Mouse (Mus musculus) spleen, postnatal 36 days (tissue): ENCODE results near the gene Trim56.
"Not testable (repeated sequence)": the region's sequence is repeated elsewhere in the genome, so short reads cannot be mapped to it uniquely, and the experiment has no call there.

Experiments
- DNase-seq, 2 experiments: peaks; one replicate each; pipeline ENCODE4 v3.0.0; 2022; ENCODE audit warnings: low spot score in 2 of 2, mixed read lengths in 1 of 2

The Trim56 gene

GRCm38 (mm10) chr5:137115866-137116847 lies at the start of gene Trim56:
Trim56 (minus strand) TSS chr5:137116209.
- peak; percentile 87 to 88 for DNase-seq

- DNase-seq: no peak
Measured at GRCm38 (mm10) chr5:137161853-137162252, 45.8 kb upstream of the Trim56 start.

DNA sequence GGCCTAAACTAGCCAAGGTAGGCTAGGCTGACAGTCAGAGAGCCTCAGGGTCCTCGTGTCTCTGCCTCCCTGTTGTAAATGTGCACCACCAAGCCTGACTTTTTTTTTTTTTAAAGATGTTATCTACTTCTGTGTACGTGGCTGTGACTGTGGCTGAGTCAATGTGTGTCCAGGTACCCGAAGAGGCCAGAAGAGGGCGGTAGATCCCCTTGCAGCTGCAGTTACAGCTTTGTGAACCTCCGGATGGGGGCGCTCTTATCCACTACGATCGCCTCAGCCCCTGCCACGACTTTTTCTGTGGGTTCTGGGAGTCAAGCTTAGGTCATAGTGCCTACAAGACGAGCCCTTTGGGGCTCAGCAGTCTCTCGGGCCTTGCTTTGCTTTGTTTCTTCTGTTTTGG lies 43.5 kb upstream of the Trim56 start:
- peak; percentile 58 to 61 for DNase-seq

- no peak for DNase-seq
Measured at GRCm38 (mm10) chr5:137153289-137153688, 37.3 kb upstream of the Trim56 start.

- DNase-seq: no peak
Measured at GRCm38 (mm10) chr5:137152623-137153022, 36.6 kb upstream of the Trim56 start.

DNA sequence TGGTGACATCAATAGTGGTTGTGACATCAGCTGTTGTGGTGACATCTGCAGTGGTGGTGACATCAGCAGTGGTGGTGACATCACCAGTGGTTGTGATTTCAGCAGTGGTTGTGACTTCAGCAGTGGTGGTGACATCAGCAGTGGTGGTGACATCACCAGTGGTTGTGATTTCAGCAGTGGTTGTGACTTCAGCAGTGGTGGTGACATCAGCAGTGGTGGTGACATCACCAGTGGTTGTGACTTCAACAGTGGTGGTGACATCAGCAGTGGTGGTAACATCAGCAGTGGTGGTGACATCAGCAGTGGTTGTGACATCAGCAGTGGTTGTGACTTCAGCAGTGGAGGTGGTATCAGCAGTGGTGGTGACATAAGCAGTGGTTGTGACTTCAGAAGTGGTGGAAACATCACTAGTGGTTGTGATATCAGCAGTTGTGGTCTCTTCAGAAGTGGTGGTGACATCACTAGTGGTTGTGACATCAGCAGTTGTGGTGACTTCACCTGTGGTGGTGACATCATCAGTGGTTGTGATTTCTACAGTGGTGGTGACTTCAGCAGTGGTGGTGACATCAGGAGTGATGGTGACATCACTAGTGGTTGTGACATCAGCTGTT lies 33.4 kb upstream of the Trim56 start, which contains the start of gene Muc3:
Gene Muc3, minus strand, starts transcription at position 51 of the 611 bp plus-strand sequence.
- not testable (repeated sequence) for DNase-seq

GRCm38 (mm10) chr5:137140836-137141235 lies 24.8 kb upstream of the Trim56 start:
- no peak for DNase-seq

- no peak for DNase-seq
Measured at GRCm38 (mm10) chr5:137138977-137139376, 23.0 kb upstream of the Trim56 start.

DNA sequence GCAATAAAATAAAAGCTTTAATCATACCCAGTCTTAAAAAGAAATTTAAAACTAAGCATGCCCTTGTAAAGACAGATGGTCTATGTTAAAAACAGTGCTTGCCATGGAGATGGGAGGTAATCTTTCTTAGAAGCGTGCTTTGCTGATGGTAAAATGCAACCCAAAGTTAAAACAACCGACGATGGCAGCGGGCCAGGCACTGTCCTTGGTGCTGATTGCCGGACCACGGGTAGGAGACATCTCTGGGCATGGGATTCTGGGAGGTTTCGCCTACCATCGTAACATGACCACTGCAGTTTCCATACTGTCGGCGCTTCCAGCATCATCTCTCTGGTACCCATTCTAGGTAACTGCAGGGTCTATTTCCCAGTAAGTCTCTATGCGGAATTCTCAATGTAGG lies 18.9 kb upstream of the Trim56 start:
- no peak for DNase-seq

GRCm38 (mm10) chr5:137131490-137131889 lies 15.5 kb upstream of the Trim56 start:
- DNase-seq: no peak

GRCm38 (mm10) chr5:137129281-137129680 lies 13.3 kb upstream of the Trim56 start:
- no peak for DNase-seq

- no peak for DNase-seq
Measured at GRCm38 (mm10) chr5:137123516-137123915, 7.5 kb upstream of the Trim56 start.

GRCm38 (mm10) chr5:137122686-137123193 lies 6.7 kb upstream of the Trim56 start:
- DNase-seq: peak; percentile 55 to 67

DNA sequence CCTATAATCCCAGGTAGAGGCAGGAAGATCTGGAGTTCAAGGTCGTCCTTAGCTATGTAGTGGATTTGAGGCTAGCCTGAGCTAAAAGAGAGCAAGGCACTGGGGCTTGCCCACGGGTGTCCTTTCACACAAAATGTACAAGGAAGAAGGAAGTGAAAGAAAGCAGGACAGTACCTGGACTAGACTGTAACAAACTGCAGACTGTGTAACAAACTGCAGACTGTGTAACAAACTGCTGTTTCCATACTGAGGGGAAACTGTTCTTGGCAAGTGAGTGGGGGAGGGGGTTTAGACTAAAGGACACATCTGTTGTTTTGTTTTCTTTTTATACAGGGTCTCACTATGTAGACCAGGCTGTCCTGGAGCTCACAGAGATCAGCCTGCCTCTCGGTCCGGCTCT lies 5.3 kb upstream of the Trim56 start:
- no peak for DNase-seq

GRCm38 (mm10) chr5:137118878-137119277 lies 2.9 kb upstream of the Trim56 start:
- no peak for DNase-seq

DNA sequence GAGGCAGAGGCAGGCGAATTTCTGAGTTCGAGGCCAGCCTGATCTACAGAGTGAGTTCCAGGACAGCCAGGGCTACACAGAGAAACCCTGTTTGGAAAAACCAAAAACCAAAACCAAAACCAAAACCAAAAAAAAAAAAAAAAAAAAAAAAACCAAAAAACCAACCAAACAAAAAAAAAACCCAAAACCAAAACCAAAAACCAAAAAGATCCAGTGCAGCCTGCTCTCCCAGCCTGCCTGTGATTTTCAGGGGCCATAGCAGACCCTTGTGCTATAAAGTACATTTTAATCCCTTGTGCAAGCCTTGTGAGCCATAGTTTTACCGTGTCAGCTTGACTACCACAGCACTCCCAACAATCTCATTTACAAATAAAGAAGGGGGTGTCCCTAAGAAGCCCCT lies 2.0 kb upstream of the Trim56 start:
- DNase-seq: not testable (repeated sequence)

DNA sequence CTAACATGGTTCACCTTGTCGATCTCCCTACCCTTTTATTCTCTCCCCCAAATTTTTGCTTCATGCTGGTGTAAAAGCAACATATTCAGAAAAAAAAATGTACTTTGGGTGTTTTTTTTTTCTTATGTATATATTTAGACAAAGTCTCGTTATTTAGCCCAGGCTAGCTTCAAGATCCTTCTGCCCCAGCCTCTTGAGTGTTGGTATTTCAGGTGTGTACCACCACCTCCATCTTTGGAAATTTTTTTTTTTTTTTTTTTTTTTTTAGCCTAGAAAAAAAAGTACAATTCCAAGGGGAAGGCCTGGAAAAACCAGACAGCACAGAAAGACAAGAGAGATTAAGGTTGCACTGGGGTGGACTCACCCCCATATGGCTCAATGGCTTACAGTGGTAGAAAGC lies 978 bp upstream of the Trim56 start:
- no peak for DNase-seq

DNA sequence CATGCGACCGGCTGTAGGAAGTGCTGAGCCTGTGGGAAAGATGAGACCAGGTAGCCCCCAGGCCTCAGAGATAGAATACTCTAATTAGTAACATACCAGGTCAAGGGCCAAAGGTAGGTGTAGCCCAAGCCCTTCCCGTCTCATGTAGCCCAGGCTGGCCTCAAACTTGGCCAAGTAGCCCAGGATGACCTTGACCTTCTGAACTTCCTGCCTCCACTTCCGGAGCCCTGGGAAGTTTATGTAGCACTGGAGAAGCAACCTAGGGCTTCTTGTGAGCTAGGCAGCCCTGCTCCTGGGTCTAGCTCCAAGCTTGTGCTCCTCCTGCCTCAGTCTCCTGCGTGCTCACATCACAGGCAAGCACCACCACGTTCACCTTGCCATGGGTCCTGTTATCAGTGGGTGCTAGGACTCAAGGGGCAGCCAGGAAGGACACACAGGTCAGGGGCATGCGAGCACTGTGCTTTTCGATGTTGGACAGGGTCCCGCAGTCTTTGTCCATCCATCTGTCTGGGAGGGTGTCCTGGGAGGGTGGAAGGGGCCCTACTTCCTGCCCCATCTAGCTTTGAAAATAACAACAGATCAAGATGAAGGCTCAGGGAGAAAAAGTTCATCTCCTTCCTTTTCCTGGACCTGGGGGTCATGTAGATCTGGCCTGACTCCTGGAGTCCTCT lies 983 bp downstream of the Trim56 start:
- DNase-seq: no peak

DNA sequence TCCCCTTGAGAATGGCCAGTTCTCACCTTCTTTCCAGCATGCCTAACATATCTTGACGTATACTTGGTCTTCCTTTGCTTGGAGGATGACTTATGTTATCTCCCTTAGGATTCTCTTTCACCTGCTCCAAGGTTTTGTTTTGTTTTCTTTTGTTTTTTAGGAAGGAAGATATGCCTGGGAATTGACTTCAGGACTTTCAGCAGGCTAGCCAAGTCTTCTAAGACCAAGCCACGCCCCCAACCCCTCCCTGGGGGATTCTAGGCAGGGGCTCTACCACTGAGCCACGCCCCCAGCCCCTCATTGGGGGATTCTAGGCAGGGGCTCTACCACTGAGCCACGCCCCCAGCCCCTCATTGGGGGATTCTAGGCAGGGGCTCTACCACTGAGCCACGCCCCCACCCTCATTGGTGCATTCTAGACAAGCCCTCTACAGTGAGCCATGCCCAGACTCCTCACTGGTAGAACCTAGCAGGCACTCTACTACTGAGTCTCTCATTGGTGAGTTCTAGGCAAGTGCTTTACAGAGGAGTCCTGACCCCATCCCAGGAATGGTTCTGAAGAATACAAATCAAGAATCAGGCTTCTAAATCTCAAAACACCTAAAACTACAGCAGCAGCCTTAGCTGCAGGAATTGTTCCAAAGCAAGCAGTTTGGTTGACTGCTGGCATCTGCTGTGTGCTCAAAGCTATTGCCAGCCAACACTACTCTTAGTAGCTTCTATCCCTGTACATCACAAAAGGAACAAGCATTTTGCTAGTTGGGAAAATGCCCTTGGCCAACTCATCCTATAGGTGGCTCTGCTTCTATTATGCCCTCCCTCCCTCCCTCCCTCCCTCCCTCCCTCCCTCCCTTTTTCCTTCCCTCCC lies 4.2 kb downstream of the Trim56 start:
- DNase-seq: no peak

DNA sequence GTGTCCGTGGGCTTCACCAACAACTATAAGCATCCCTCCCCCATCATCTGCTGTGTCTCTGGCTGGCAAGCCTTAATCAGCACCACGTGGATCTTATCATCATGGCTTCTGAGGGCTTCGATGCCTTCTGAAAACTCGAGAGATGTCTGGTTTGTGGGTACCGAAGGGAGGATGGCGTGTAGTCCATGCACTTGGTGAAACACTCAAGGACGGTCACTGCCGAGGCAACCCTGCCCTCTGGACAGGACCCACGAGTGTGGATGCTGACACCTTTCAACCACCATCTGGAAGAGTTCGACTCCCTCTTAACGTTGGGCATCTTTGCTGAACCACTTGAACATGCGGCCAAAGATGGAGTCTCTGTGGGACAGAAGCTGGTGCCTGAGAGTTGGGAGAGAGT lies 5.1 kb downstream of the Trim56 start:
- DNase-seq: no peak

- DNase-seq: no peak
Measured at GRCm38 (mm10) chr5:137109941-137110593, 5.9 kb downstream of the Trim56 start.
